7 mouse cellular contexts compared by ENCODE assay signal in genomic region chr3:108855371-108855770, GRCm38 (mm10). TPM values are rescaled to one million over a fixed set of nuclear protein-coding genes. Genes with fewer than 3 reads are reported as not detected.
DNase-seq lines count a peak whose midpoint lies in the region; ATAC-seq and TF ChIP-seq lines count a peak whose summit lies in the region.

No protein-coding gene starts in this region.

- H3K4me2 ChIP-seq in neural tube, embryonic 14.5 days (ENCODE audit: low read depth, low read length): no peak overlapping the region

- TF ChIP-seq POLR2A in ES-Bruce4 (IDR thresholded peaks at IDR 0.05; ENCODE audit: insufficient read depth, low read length): no peak

- no peaks in the 10 kb centered on the region for H3K36me3 ChIP-seq in ES-Bruce4 (ENCODE audit: control insufficient read depth, insufficient read depth, low read length, poor library complexity, severe bottlenecking)
- no peaks in the 10 kb centered on the region for H3K36me3 ChIP-seq in neural tube, embryonic 14.5 days (ENCODE audit: control insufficient read depth, insufficient read depth, low read length)

- no peak overlapping the region for H3K27ac ChIP-seq in ES-Bruce4 (ENCODE audit: insufficient read depth, low read length)
- H3K27ac ChIP-seq in neural tube, embryonic 14.5 days (ENCODE audit: low read depth, low read length): no peak overlapping the region; the same call in 1 of the 2 replicates

- H3K9ac ChIP-seq in ES-Bruce4 (ENCODE audit: low read depth, poor library complexity, severe bottlenecking): no peak overlapping the region
- H3K9ac ChIP-seq in neural tube, embryonic 14.5 days (replicated peaks; ENCODE audit: low read depth, low read length): 0 out of 2 replicates have a peak overlapping the region, but pooled peaks have one; percentile 4

- H3K4me1 ChIP-seq in ES-Bruce4 (ENCODE audit: control insufficient read depth, insufficient read depth, low read length): peaks cover 6% of the 10 kb centered on the region
- 0 out of 2 replicates have a peak, but pooled peaks cover 3% of the 10 kb centered on the region for H3K4me1 ChIP-seq in neural tube, embryonic 14.5 days (ENCODE audit: control insufficient read depth, insufficient read depth, low read length)

- H3K27me3 ChIP-seq in ES-Bruce4 (ENCODE audit: control insufficient read depth, insufficient read depth, low read length, poor library complexity, severe bottlenecking): no peaks in the 10 kb centered on the region
- no peaks in the 10 kb centered on the region for H3K27me3 ChIP-seq in neural tube, embryonic 14.5 days (ENCODE audit: control insufficient read depth, insufficient read depth, low read length)

- no peak for TF ChIP-seq CTCF in ES-Bruce4 (IDR thresholded peaks at IDR 0.05; ENCODE audit: low read depth, low read length)

- peak; percentile 19; the same call in 1 of the 2 replicates for ATAC-seq in neural tube, embryonic 14.5 days (ENCODE audit: low read depth)

- intact Hi-C loops in heart, postnatal 36 days (cut with DNase I): no loop called here
- intact Hi-C loops in left cerebral cortex, postnatal 36 days (cut with DNase I): loop anchor here (5.0 kb wide), 1 partner anchor 57 kb away; the partner anchor contains the start of gene Prpf38b

- DNase-seq in ZHBTc4 (ENCODE audit: low read depth, low spot score): peak; percentile 39
- DNase-seq in frontal cortex, adult 2 months (ENCODE audit: extremely low spot score in 1 of 2, low spot score in 1 of 2): peak; percentile 92
- peak; percentile 46 to 51 for DNase-seq in heart, postnatal 36 days
- DNase-seq in left cerebral cortex, postnatal 36 days (ENCODE audit: low spot score in 2 of 2): peak; percentile 83 to 86
- DNase-seq in thymus, postnatal 36 days: no peak

- no peaks in the 10 kb centered on the region for H3K9me3 ChIP-seq in ES-Bruce4 (replicated peaks; ENCODE audit: control insufficient read depth, insufficient read depth, low read length, poor library complexity, severe bottlenecking)
- no peaks in the 10 kb centered on the region for H3K9me3 ChIP-seq in neural tube, embryonic 14.5 days (ENCODE audit: control insufficient read depth, low read length)

- WGBS in neural tube, embryonic 14.5 days: 48% methylated on average over 12 of the region's 12 CpGs

- TF ChIP-seq EP300 in ES-Bruce4 (IDR thresholded peaks at IDR 0.05; ENCODE audit: insufficient read depth, low read depth, low read length): no peak

- H3K4me3 ChIP-seq in ES-Bruce4 (ENCODE audit: low read depth, low read length): peak overlapping the region; percentile 26
- H3K4me3 ChIP-seq in neural tube, embryonic 14.5 days (ENCODE audit: low read depth, low read length): no peak overlapping the region

RNA-seq across cellular contexts. Expression of gene Stxbp3, which starts 15.0 kb away (rescaled TPM):
- 25.9 and 29.9 TPM in 2 replicates for polyA plus RNA-seq in ES-Bruce4 (2011; ENCODE audit: insufficient read depth, insufficient read length, low read depth, missing spikeins)
- 30.2 and 33.5 TPM in 2 replicates for polyA plus RNA-seq in frontal cortex, adult 2 months (2012; rRNA removed)
- 10 to 100 TPM; 23.5 to 29.3 TPM for total RNA-seq in heart, postnatal 36 days (2021)
- total RNA-seq in left cerebral cortex, postnatal 36 days (2021): 10 to 100 TPM; 22.4 to 23.7 TPM
- polyA plus RNA-seq in neural tube, embryonic 14.5 days (2014; fragmentation: Nextera tagmentation; extraction: Ambion mirVana): 11.5 and 16.0 TPM in 2 replicates

RNA-seq across cellular contexts. Expression of gene Fndc7, which starts 34.4 kb away (rescaled TPM):
- polyA plus RNA-seq in ES-Bruce4 (2011; ENCODE audit: insufficient read depth, insufficient read length, low read depth, missing spikeins): not detected in 2 replicates
- 0.14 and 0.17 TPM in 2 replicates for polyA plus RNA-seq in frontal cortex, adult 2 months (2012; rRNA removed)
- total RNA-seq in heart, postnatal 36 days (2021): under 1 TPM in 1 of 2 experiments, not detected in 1; 0.08 TPM
- not detected for total RNA-seq in left cerebral cortex, postnatal 36 days (2021)
- 0.07 TPM in 1 of 2 replicates, not detected in the other for polyA plus RNA-seq in neural tube, embryonic 14.5 days (2014; fragmentation: Nextera tagmentation; extraction: Ambion mirVana)

RNA-seq across cellular contexts. Expression of gene Prpf38b, which starts 56.2 kb away (rescaled TPM):
- polyA plus RNA-seq in ES-Bruce4 (2011; ENCODE audit: insufficient read depth, insufficient read length, low read depth, missing spikeins): 112 and 113 TPM in 2 replicates
- 95.5 and 105 TPM in 2 replicates for polyA plus RNA-seq in frontal cortex, adult 2 months (2012; rRNA removed)
- 10 to 100 TPM; 18.4 to 19.1 TPM for total RNA-seq in heart, postnatal 36 days (2021)
- 10 to 100 TPM; 28.0 to 54.5 TPM for total RNA-seq in left cerebral cortex, postnatal 36 days (2021)
- 46.3 and 47.7 TPM in 2 replicates for polyA plus RNA-seq in neural tube, embryonic 14.5 days (2014; fragmentation: Nextera tagmentation; extraction: Ambion mirVana)

Comparison
In these comparisons a context has a peak if more than half of its experiments do, and no peak if none do; other contexts are left out.
1. DNase-seq: peak in ZHBTc4 (single experiment), frontal cortex, adult 2 months (2 of 2), heart, postnatal 36 days (2 of 2) and left cerebral cortex, postnatal 36 days (2 of 2); none in thymus, postnatal 36 days (0 of 2).